Comparison of ENCODE assay signal across 8 mouse cellular contexts in genomic region chr4:155409058-155409776, GRCm38 (mm10). TPM values are rescaled to one million over a fixed set of nuclear protein-coding genes. Genes with fewer than 3 reads are reported as not detected.
A peak's percentile ranks its signal among the peaks of the same experiment; 100 is the strongest.
DNase-seq lines count a peak whose midpoint lies in the region; TF ChIP-seq lines count a peak whose summit lies in the region.

Gene Cfap74, plus strand, starts transcription at chr4:155409190.

- H3K27me3 ChIP-seq in cerebellum, adult 2 months (ENCODE audit: control insufficient read depth, insufficient read depth, low read length) = no peaks in the 10 kb centered on the region

- peak; percentile 87 for DNase-seq in ES-E14 (ENCODE audit: low read depth, low spot score)
- DNase-seq in cerebellum, adult 2 months = peak; percentile 87 to 89
- DNase-seq in forelimb bud, embryonic 11.5 days (ENCODE audit: low read depth, low spot score) = peak; percentile 86
- peak; percentile 75 for DNase-seq in heart, postnatal 4 days
- DNase-seq in layer of hippocampus, adult 2 months (ENCODE audit: low spot score in 2 of 2) = peak; percentile 89
- DNase-seq in lung, adult 18-20 months = peak; percentile 70 to 74
- DNase-seq in ovary, postnatal 10 days (ENCODE audit: low spot score) = peak; percentile 36
- peak; percentile 86 to 91 for DNase-seq in thymus, postnatal 36 days

- peak within 1 kb of the TSS; percentile 63 for H3K9ac ChIP-seq in ES-E14 (ENCODE audit: insufficient read depth, low read depth, low read length, poor library complexity, severe bottlenecking)

- 0 out of 2 replicates have a peak, but pooled peaks have one; percentile 30 for TF ChIP-seq POLR2A in cerebellum, adult 2 months (IDR thresholded peaks at IDR 0.05; ENCODE audit: borderline replicate concordance, insufficient read depth, low read length)

- no peaks in the 10 kb centered on the region for H3K9me3 ChIP-seq in ES-E14 (ENCODE audit: control insufficient read depth, insufficient read depth, low read depth, low read length)

- in situ Hi-C loops in ES-E14 (cut with MboI; ENCODE audit: low sequenced_read_pairs in 2 of 2, unreplicated experiment in 2 of 2) = no loop called here

- WGBS in cerebellum, adult 2 months = 1% methylated on average over 35 of the region's 35 CpGs

- H3K4me1 ChIP-seq in ES-E14 (ENCODE audit: control insufficient read depth in 2 of 2, insufficient read depth in 2 of 2, low read length in 2 of 2, poor library complexity in 1 of 2) = peaks cover 0 to 3% of the 10 kb centered on the region in 2 experiments; a peak in 1 of 4 replicates
- H3K4me1 ChIP-seq in cerebellum, adult 2 months (ENCODE audit: control insufficient read depth, insufficient read depth, low read length) = peaks cover 6% of the 10 kb centered on the region; the same call in 1 of the 2 replicates

- no peak for TF ChIP-seq CTCF in cerebellum, adult 2 months (IDR thresholded peaks at IDR 0.05; ENCODE audit: borderline replicate concordance, insufficient read depth, low read depth, low read length)
- TF ChIP-seq CTCF in layer of hippocampus, adult 2 months (conservative IDR thresholded peaks at IDR 0.05) = no peak

- H3K27ac ChIP-seq in ES-E14 (ENCODE audit: insufficient read depth, low read depth, low read length, poor library complexity, severe bottlenecking) = no peak within 1 kb of the TSS
- peak within 1 kb of the TSS; percentile 17; the same call in 1 of the 2 replicates for H3K27ac ChIP-seq in cerebellum, adult 2 months (ENCODE audit: insufficient read depth, low read length)
- H3K27ac ChIP-seq in layer of hippocampus, adult 2 months = peak within 1 kb of the TSS; percentile 90

- H3K4me3 ChIP-seq in ES-E14 (ENCODE audit: insufficient read depth in 1 of 2, low read depth in 1 of 2, low read length in 2 of 2, poor library complexity in 1 of 2, severe bottlenecking in 1 of 2) = peak within 1 kb of the TSS; percentile 67 to 69
- H3K4me3 ChIP-seq in cerebellum, adult 2 months (replicated peaks; ENCODE audit: insufficient read depth, low read depth, low read length) = peak within 1 kb of the TSS; percentile 64
- H3K4me3 ChIP-seq in layer of hippocampus, adult 2 months = peak within 1 kb of the TSS; percentile 69

- H3K36me3 ChIP-seq in ES-E14 (ENCODE audit: control insufficient read depth, insufficient read depth, low read length, poor library complexity, severe bottlenecking) = no peaks in the 10 kb centered on the region

TF ChIP-seq in ES-E14, 5 proteins besides CTCF, POLR2A, EP300 and RAD21:
- TF ChIP-seq MAFK (IDR thresholded peaks at IDR 0.05; ENCODE audit: insufficient read depth, low read depth, low read length) (no peak), ZC3H11A (IDR thresholded peaks at IDR 0.05; ENCODE audit: borderline replicate concordance, low read depth, low read length) (no peak), CHD2 (IDR thresholded peaks at IDR 0.05; ENCODE audit: low read depth, low read length) (no peak)

RNA-seq across cellular contexts. Expression of gene Cfap74, which starts in this region (rescaled TPM):
- total RNA-seq in ES-E14 (2012; rRNA removed) = 4.8 and 5.0 TPM in 2 replicates
- polyA plus RNA-seq in cerebellum, adult 2 months (2012; rRNA removed) = 18.7 and 22.0 TPM in 2 replicates
- total RNA-seq in heart, postnatal 4 days (2021) = under 1 TPM; 0.25 to 0.33 TPM
- 10 to 100 TPM; 13.8 to 16.2 TPM for total RNA-seq in layer of hippocampus, adult 2 months (2021)

Comparison
In these comparisons a context has a peak if more than half of its experiments do, and no peak if none do; other contexts are left out.
1. Peak in DNase-seq in heart, postnatal 4 days; RNA of the gene not detected or under 1 TPM.
2. DNase-seq: peak in every context shown above with its lines; median percentile 89 in layer of hippocampus, adult 2 months; 88 in thymus, postnatal 36 days; 88 in cerebellum, adult 2 months; 87 in ES-E14; 86 in forelimb bud, embryonic 11.5 days; 75 in heart, postnatal 4 days; 72 in lung, adult 18-20 months; 36 in ovary, postnatal 10 days.